Mouse (Mus musculus) liver, embryonic 16.5 days (tissue): Measurements from ENCODE around the gene Pcdh10. TPM values are rescaled to one million over a fixed set of nuclear protein-coding genes. Genes with fewer than 3 reads are reported as not detected.
A peak's percentile ranks its signal among the peaks of the same experiment; 100 is the strongest.

Source experiments
- ATAC-seq: fragments of 200-750 bp; cut with Nextera tagmentation; 2 replicates; pipeline ENCODE4 v1.8.0; 2017; ENCODE audit warnings: low read depth, mild to moderate bottlenecking, moderate number of reproducible peaks, moderate library complexity
- H3K27ac ChIP-seq: fragments of 300-500 bp; sonication (generic); 2 replicates; pipeline ENCODE4 v1.5.1; 2014; ENCODE audit warnings: mild to moderate bottlenecking, low read length
- H3K27me3 ChIP-seq: fragments of 300-500 bp; sonication (generic); 2 replicates; pipeline ENCODE4 v1.6.1; 2014; ENCODE audit warnings: low read depth, low read length, mixed read lengths; ENCODE audit not compliant: control insufficient read depth, insufficient read depth
- H3K36me3 ChIP-seq: fragments of 300-500 bp; sonication (generic); 2 replicates; pipeline ENCODE4 v1.6.1; 2014; ENCODE audit warnings: mild to moderate bottlenecking; ENCODE audit not compliant: control insufficient read depth, insufficient read depth
- H3K4me1 ChIP-seq: fragments of 300-500 bp; sonication (generic); 2 replicates; pipeline ENCODE4 v1.6.1; 2014; ENCODE audit warnings: low read depth, low read length, mixed read lengths; ENCODE audit not compliant: control insufficient read depth
- H3K4me2 ChIP-seq: fragments of 300-500 bp; sonication (generic); 2 replicates; pipeline ENCODE4 v1.6.1; 2014; ENCODE audit warnings: low read depth, low read length, mixed read lengths
- H3K4me3 ChIP-seq: fragments of 300-500 bp; sonication (generic); 2 replicates; pipeline ENCODE4 v1.5.1; 2014; ENCODE audit warnings: low read depth, mild to moderate bottlenecking, low read length
- H3K9ac ChIP-seq: fragments of 300-500 bp; sonication (generic); 2 replicates; pipeline ENCODE4 v1.6.1; 2014; ENCODE audit warnings: low read depth, low read length
- H3K9me3 ChIP-seq: fragments of 300-500 bp; sonication (generic); replicated peaks from 2 replicates; pipeline ENCODE4 v1.6.1; 2016; ENCODE audit warnings: low read length; ENCODE audit not compliant: control insufficient read depth
- WGBS: fragments of 180-500 bp; shearing (Covaris S2); extraction: QIAGEN DNeasy Blood & Tissue Kit; methylation state at CpG from one replicate; pipeline ENCODE4 v1.1.7; 2014; ENCODE audit not compliant: insufficient replicate concordance; 5-methylcytosine and 5-hydroxymethylcytosine counted together
- polyA plus RNA-seq: library from polyadenylated mRNA; unstranded; fragments of >200 nt; fragmentation: Nextera tagmentation; extraction: Ambion mirVana; gene quantifications from 2 replicates; pipeline ENCODE4 v1.2.1, GENCODE M21; 2015

Pcdh10 gene
- polyA plus RNA-seq, 1 experiment from 2014 or later: not detected

DNA sequence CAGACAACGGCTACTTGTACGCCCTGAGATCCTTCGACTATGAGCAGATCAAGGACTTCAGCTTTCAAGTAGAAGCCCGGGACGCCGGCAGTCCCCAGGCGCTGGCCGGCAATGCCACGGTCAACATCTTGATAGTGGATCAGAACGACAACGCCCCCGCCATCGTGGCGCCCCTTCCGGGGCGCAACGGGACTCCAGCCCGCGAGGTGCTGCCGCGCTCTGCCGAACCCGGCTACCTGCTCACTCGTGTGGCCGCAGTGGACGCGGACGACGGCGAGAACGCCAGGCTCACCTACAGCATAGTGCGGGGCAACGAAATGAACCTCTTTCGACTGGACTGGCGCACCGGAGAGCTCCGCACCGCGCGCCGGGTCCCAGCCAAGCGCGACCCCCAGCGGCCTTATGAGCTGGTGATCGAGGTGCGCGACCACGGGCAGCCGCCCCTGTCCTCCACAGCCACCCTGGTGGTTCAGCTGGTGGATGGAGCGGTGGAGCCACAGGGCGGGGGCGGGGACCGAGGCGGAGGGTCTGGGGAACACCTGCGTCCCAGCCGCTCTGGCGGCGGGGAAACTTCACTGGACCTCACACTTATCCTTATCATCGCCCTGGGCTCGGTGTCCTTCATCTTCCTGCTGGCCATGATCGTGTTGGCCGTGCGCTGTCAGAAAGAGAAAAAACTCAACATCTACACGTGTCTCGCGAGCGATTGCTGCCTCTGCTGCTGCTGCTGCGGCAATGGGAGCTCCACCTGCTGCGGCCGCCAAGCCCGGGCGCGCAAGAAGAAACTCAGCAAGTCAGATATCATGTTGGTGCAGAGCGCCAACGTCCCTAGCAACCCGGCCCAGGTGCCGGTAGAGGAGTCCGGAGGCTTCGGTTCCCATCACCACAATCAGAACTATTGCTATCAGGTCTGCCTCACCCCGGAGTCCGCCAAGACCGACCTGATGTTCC lies 2.9 kb downstream of the Pcdh10 start:
- Histone ChIP-seq H3K27ac (no peak overlapping the region), H3K9me3 (no peaks in the 10 kb centered on the region), H3K4me2 (peak overlapping the region; percentile 20), H3K4me1 (peaks cover 3% of the 10 kb centered on the region), H3K9ac (no peak overlapping the region), H3K27me3 (peaks cover 61% of the 10 kb centered on the region), H3K4me3 (peak overlapping the region; percentile 6; the same call in 1 of the 2 replicates), H3K36me3 (no peaks in the 10 kb centered on the region)
- WGBS: under 1% methylated on average over 81 of the region's 82 CpGs
- no peak for ATAC-seq

DNA sequence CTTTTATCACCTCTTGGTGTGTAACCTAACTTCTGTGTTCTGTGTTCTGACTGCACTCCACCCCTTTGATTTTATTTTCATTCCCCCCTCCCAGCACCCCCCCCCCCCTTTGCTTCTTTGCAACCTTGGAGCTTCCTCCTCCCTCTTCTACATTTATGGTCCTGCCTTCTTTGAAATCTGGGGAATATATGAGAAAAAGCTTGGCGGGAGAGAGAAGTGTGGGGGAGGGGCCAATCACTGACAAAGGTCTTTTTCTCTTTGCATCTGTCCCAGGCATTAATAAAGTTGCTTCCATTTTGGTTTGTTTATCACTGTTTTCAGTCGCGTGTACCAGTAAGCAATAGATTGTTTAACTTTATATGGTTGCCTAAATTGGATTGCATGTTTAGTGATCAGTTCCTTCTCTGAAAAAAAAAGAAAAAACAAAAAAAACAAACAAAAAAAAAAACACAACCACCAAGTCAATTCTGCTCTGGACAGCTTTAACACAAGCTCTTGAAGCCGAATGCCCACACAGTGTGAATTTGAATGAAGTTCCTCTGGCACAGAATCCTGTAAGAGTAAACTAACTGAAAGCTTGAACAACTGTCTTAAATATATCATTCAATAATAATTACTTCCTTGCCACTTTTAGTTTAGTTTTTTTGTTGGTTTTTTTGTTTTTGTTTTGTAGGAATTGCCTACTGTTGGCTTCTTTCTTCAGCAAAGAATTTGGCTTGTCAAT lies 4.0 kb downstream of the Pcdh10 start:
- H3K9ac ChIP-seq: no peak overlapping the region
- peaks cover 50% of the 10 kb centered on the region for H3K27me3 ChIP-seq
- H3K4me3 ChIP-seq: no peak overlapping the region
- H3K9me3 ChIP-seq: no peaks in the 10 kb centered on the region
- no peak for ATAC-seq
- no peak overlapping the region for H3K4me2 ChIP-seq
- no peak overlapping the region for H3K27ac ChIP-seq
- peaks cover 2% of the 10 kb centered on the region for H3K4me1 ChIP-seq
- WGBS: 21% methylated on average over 4 of the region's 4 CpGs
- no peaks in the 10 kb centered on the region for H3K36me3 ChIP-seq

DNA sequence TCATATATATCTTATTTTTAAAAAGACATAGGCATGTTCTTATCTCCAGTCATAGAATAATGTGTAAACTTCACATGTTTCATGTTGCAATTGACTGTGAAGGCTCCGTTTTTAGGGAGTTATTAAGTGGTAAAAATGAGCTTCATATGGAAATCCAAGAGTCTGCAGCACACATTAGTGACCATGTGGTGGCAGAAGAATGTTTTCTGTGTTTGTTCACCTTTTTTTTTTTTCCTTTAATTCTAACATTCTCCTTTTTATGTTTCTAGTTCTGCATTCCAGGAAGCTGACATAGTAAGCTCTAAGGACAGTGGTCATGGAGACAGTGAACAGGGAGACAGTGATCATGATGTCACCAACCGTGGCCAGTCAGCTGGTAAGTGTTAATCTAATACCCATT lies 5.6 kb downstream of the Pcdh10 start:
- Histone ChIP-seq H3K27me3 (peaks cover 35% of the 10 kb centered on the region), H3K4me1 (no peaks in the 10 kb centered on the region; the same call in 1 of the 2 replicates), H3K27ac (no peak overlapping the region), H3K36me3 (no peaks in the 10 kb centered on the region), H3K9me3 (no peaks in the 10 kb centered on the region), H3K4me2 (no peak overlapping the region), H3K9ac (no peak overlapping the region), H3K4me3 (no peak overlapping the region)
- no peak for ATAC-seq
- WGBS: 48% methylated on average over 2 of the region's 2 CpGs

DNA sequence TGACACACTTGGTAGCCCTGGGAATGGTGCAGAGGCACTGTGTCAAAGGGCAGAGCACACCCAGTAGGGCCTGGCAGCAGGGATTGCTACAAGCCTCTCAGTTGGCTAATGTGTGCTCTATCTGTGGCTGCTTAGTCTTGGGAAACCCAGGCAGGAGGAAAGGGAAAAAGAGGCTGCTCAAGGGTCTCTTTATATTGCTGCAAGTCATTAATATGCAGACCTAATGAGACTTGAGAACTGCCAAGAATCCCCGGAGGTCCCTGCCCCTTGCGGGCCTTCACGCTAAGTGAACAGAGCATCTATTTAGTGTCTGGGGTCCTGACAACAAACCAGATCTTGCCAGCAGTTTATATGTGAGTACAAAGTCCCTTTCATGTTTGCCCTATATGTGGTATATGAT lies 6.8 kb downstream of the Pcdh10 start:
- no peak overlapping the region for H3K27ac ChIP-seq
- no peak overlapping the region for H3K9ac ChIP-seq
- 68% methylated on average over 3 of the region's 3 CpGs for WGBS
- no peak overlapping the region for H3K4me3 ChIP-seq
- no peaks in the 10 kb centered on the region for H3K9me3 ChIP-seq
- ATAC-seq: no peak
- peaks cover 23% of the 10 kb centered on the region for H3K27me3 ChIP-seq
- H3K4me2 ChIP-seq: no peak overlapping the region
- no peaks in the 10 kb centered on the region for H3K4me1 ChIP-seq
- no peaks in the 10 kb centered on the region for H3K36me3 ChIP-seq

DNA sequence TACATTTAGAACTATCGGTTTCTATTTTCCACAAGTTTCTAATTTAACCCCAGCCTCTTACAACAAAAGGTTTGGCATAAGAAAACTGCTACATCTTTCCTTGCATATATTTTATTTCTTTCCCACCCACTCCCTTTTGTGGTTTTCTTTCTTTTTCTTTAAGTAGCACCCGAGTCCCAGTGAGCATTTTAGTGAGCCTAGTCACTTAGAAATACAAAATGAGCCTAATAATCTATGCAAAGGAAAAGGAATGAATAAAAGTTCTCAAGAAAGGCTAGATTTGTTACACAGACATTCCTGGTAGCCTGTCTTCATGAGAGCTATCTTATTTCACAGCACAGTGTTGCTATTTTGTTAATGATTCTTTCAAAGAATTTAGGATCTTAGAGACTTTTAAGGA lies 7.3 kb downstream of the Pcdh10 start:
- H3K36me3 ChIP-seq: no peaks in the 10 kb centered on the region
- H3K27me3 ChIP-seq: peaks cover 18% of the 10 kb centered on the region
- ATAC-seq: no peak
- H3K9me3 ChIP-seq: no peaks in the 10 kb centered on the region
- WGBS: 47% methylated on average over 2 of the region's 2 CpGs
- no peak overlapping the region for H3K4me3 ChIP-seq
- no peaks in the 10 kb centered on the region for H3K4me1 ChIP-seq
- H3K4me2 ChIP-seq: no peak overlapping the region
- H3K9ac ChIP-seq: no peak overlapping the region
- no peak overlapping the region for H3K27ac ChIP-seq

DNA sequence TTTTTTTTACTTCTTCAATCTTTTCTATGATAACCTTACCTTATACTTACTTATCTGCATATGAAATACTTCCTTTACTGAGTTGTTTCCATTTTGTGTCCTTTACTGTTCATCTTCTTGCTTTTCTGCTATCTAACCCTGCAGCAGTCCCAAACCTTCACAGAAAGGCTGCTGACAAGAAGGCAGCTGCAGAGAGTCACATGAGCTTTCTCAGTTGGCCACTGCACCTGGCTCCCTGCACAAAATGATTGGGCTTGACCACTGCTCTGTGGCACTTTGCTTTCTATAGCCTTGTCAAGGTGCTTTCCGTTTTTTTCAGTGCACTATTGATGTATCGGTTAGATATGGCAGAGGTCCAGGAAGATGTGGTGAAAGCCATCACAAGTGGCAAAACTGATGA lies 8.3 kb downstream of the Pcdh10 start:
- Histone ChIP-seq H3K27ac (no peak overlapping the region), H3K4me3 (no peak overlapping the region), H3K9ac (no peak overlapping the region), H3K36me3 (no peaks in the 10 kb centered on the region), H3K4me2 (no peak overlapping the region), H3K4me1 (no peaks in the 10 kb centered on the region), H3K9me3 (no peaks in the 10 kb centered on the region), H3K27me3 (peaks cover 8% of the 10 kb centered on the region)
- no peak for ATAC-seq
- 38% methylated on average over 2 of the region's 2 CpGs for WGBS

DNA sequence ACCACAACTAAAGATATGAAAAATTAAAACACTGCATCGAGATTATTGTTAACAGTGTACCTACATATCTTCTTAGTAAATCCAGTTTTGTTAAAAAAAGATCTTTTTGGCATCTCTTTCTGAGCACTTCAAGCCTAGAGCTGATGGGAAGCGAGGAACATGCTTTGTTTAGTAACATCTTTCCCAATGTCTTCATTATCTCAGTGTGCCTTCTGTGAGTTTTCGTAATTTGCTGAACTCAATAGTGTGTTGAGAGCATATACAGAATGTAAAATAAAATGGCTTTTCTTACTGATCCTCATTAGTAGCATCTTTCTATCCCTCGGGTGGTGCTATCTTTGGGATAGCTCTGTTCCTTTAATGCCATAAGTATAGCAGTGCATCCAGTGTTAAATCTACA lies 18.9 kb downstream of the Pcdh10 start:
- H3K36me3 ChIP-seq: no peaks in the 10 kb centered on the region
- ATAC-seq: no peak
- 57% methylated on average over 4 of the region's 4 CpGs for WGBS
- H3K4me2 ChIP-seq: no peak overlapping the region
- no peak overlapping the region for H3K9ac ChIP-seq
- H3K9me3 ChIP-seq: no peaks in the 10 kb centered on the region
- no peaks in the 10 kb centered on the region for H3K27me3 ChIP-seq
- H3K4me3 ChIP-seq: no peak overlapping the region
- no peak overlapping the region for H3K27ac ChIP-seq
- H3K4me1 ChIP-seq: no peaks in the 10 kb centered on the region

DNA sequence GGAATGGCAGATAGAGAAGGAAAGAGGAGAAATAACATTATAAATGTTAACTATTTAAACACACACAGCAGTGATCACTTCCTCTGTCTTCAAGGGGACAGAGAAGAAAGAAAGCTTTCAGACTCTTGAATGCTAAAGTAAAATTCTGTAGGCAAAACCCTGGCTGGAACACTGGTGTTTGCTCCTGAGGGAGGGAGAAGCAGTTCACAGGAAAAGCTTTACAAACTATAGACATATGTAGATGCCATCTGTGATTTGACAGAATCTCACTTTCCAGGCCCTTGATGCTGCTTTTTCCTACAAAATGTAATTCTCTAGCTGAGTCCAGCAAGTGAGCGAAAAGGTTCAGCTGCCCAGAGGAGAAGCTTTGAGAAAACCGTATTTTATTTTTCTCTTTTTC lies 25.0 kb downstream of the Pcdh10 start:
- Histone ChIP-seq H3K27ac (no peak overlapping the region), H3K9me3 (no peaks in the 10 kb centered on the region), H3K27me3 (no peaks in the 10 kb centered on the region), H3K4me1 (no peaks in the 10 kb centered on the region), H3K4me3 (no peak overlapping the region), H3K4me2 (no peak overlapping the region), H3K9ac (no peak overlapping the region), H3K36me3 (no peaks in the 10 kb centered on the region)
- ATAC-seq: no peak
- 63% methylated on average over 2 of the region's 2 CpGs for WGBS

DNA sequence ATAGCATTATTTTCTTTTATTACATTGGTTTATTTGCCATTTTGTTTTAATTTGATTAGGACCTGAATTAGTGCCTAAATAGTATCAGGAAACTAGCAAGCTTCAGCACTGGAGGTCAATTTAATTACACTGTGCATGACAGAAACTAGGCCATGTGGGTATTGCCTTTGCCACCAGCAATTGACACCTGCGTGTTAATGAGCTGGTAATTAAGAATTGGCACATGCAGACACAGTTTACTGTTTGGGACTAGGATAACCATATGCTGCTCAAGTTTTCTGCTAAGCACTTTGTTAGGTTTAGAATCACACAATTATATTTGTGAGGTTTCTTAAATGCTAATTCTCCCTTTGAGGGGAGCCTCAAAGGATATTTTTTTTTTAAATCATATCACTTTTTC lies 53.5 kb downstream of the Pcdh10 start:
- H3K9ac ChIP-seq: no peak overlapping the region
- no peaks in the 10 kb centered on the region for H3K27me3 ChIP-seq
- no peak overlapping the region for H3K4me2 ChIP-seq
- no peaks in the 10 kb centered on the region for H3K4me1 ChIP-seq
- no peak for ATAC-seq
- H3K9me3 ChIP-seq: no peaks in the 10 kb centered on the region
- WGBS: 36% methylated on average over 1 of the region's 1 CpGs
- no peak overlapping the region for H3K27ac ChIP-seq
- H3K4me3 ChIP-seq: no peak overlapping the region
- no peaks in the 10 kb centered on the region for H3K36me3 ChIP-seq
